Mouse (Mus musculus) testis, postnatal 10 days (tissue): ENCODE measurements around the gene Amd2.

ENCODE experiments used
- DNase-seq: peaks from one replicate; pipeline ENCODE4 v3.0.0; 2021; ENCODE audit warnings: low spot score

The Amd2 gene

GRCm38 (mm10) chr10:35711792-35712191 is at the start of gene Amd2:
Gene Amd2 (minus strand): TSS chr10:35711892.
- DNase-seq, result no peak

- DNase-seq, result no peak
Measured at GRCm38 (mm10) chr10:35761280-35761679, 49.6 kb upstream of the Amd2 start.

GRCm38 (mm10) chr10:35737639-35738038 is 25.9 kb upstream of the Amd2 start:
- no peak for DNase-seq

- DNase-seq, result no peak
Measured at GRCm38 (mm10) chr10:35714266-35714665, 2.6 kb upstream of the Amd2 start.
